Mouse (Mus musculus) limb, embryonic 15.5 days (tissue): ENCODE data around the gene Nek9. TPM values are rescaled to one million over a fixed set of nuclear protein-coding genes. Genes with fewer than 3 reads are reported as not detected.
"Not testable (repeated sequence)": the region's sequence is repeated elsewhere in the genome, so short reads cannot be mapped to it uniquely, and the experiment has no call there.

Experiments used
- ATAC-seq: fragments of 200-750 bp; cut with Nextera tagmentation; 2 replicates; pipeline ENCODE4 v1.8.0; 2017; ENCODE audit warnings: low read depth, moderate TSS enrichment; ENCODE audit not compliant: insufficient number of reproducible peaks, low FRiP score, low TSS enrichment
- H3K27ac ChIP-seq: fragments of 300-500 bp; sonication (generic); 2 replicates; pipeline ENCODE4 v1.5.1; 2015; ENCODE audit warnings: moderate library complexity, mild to moderate bottlenecking, inconsistent platforms
- H3K27me3 ChIP-seq: fragments of 300-500 bp; sonication (generic); 2 replicates; pipeline ENCODE4 v1.6.1; 2015; ENCODE audit warnings: inconsistent platforms
- H3K36me3 ChIP-seq: fragments of 300-500 bp; sonication (generic); 2 replicates; pipeline ENCODE4 v1.6.1; 2015; ENCODE audit warnings: inconsistent platforms
- H3K4me1 ChIP-seq: fragments of 300-500 bp; sonication (generic); 2 replicates; pipeline ENCODE4 v1.6.1; 2015; ENCODE audit warnings: inconsistent platforms
- H3K4me2 ChIP-seq: fragments of 300-500 bp; sonication (generic); 2 replicates; pipeline ENCODE4 v1.6.1; 2015; ENCODE audit warnings: mild to moderate bottlenecking, inconsistent platforms
- H3K4me3 ChIP-seq: fragments of 300-500 bp; sonication (generic); 2 replicates; pipeline ENCODE4 v1.5.1; 2015; ENCODE audit warnings: mild to moderate bottlenecking, inconsistent platforms
- H3K9ac ChIP-seq: fragments of 300-500 bp; sonication (generic); 2 replicates; pipeline ENCODE4 v1.6.1; 2015; ENCODE audit warnings: inconsistent platforms
- H3K9me3 ChIP-seq: fragments of 300-500 bp; sonication (generic); 2 replicates; pipeline ENCODE4 v1.6.1; 2016; ENCODE audit warnings: inconsistent platforms
- WGBS: fragments of 180-500 bp; shearing (Covaris S2); methylation state at CpG from one replicate; pipeline ENCODE4 v1.1.7; 2015; 5-methylcytosine and 5-hydroxymethylcytosine counted together
- polyA plus RNA-seq: library from polyadenylated mRNA; unstranded; fragments of >200 nt; fragmentation: Nextera tagmentation; extraction: Ambion mirVana; gene quantifications from 2 replicates; pipeline ENCODE4 v1.2.1, GENCODE M21; 2015

The Nek9 gene
- polyA plus RNA-seq, 1 experiment from 2014 or later: 23.1 TPM

- Histone ChIP-seq H3K27me3 (no peaks in the 10 kb centered on the region), H3K4me1 (peaks cover 30% of the 10 kb centered on the region), H3K9me3 (no peaks in the 10 kb centered on the region), H3K4me2 (no peak overlapping the region), H3K36me3 (no peaks in the 10 kb centered on the region), H3K9ac (no peak overlapping the region), H3K4me3 (no peak overlapping the region), H3K27ac (peak overlapping the region; percentile 84; the same call in 1 of the 2 replicates)
- WGBS: 50% methylated on average over 4 of the region's 5 CpGs
- no peak for ATAC-seq
Observed at GRCm38 (mm10) chr12:85286941-85287340, 52.2 kb downstream of the Nek9 start.

GRCm38 (mm10) chr12:85284996-85285395 is 54.2 kb downstream of the Nek9 start:
- WGBS: 86% methylated on average over 4 of the region's 4 CpGs
- no peak for ATAC-seq
- no peak overlapping the region for H3K4me2 ChIP-seq
- no peak overlapping the region for H3K9ac ChIP-seq
- H3K9me3 ChIP-seq: no peaks in the 10 kb centered on the region
- H3K36me3 ChIP-seq: no peaks in the 10 kb centered on the region
- H3K27me3 ChIP-seq: no peaks in the 10 kb centered on the region
- no peak overlapping the region for H3K4me3 ChIP-seq
- no peak overlapping the region for H3K27ac ChIP-seq
- H3K4me1 ChIP-seq: peaks cover 22% of the 10 kb centered on the region

GRCm38 (mm10) chr12:85284331-85284730 is 54.8 kb downstream of the Nek9 start:
- Histone ChIP-seq H3K4me3 (no peak overlapping the region), H3K27ac (no peak overlapping the region), H3K4me1 (peaks cover 22% of the 10 kb centered on the region), H3K9me3 (no peaks in the 10 kb centered on the region), H3K36me3 (no peaks in the 10 kb centered on the region), H3K4me2 (no peak overlapping the region), H3K27me3 (no peaks in the 10 kb centered on the region), H3K9ac (no peak overlapping the region)
- WGBS: 64% methylated on average over 8 of the region's 8 CpGs
- no peak for ATAC-seq

GRCm38 (mm10) chr12:85281756-85282155 is 57.4 kb downstream of the Nek9 start:
- not testable (repeated sequence) for H3K4me2 ChIP-seq, H3K9ac ChIP-seq, ATAC-seq, H3K27me3 ChIP-seq, H3K36me3 ChIP-seq, H3K4me3 ChIP-seq, H3K27ac ChIP-seq, H3K4me1 ChIP-seq, H3K9me3 ChIP-seq
- WGBS: 91% methylated on average over 1 of the region's 4 CpGs

DNA sequence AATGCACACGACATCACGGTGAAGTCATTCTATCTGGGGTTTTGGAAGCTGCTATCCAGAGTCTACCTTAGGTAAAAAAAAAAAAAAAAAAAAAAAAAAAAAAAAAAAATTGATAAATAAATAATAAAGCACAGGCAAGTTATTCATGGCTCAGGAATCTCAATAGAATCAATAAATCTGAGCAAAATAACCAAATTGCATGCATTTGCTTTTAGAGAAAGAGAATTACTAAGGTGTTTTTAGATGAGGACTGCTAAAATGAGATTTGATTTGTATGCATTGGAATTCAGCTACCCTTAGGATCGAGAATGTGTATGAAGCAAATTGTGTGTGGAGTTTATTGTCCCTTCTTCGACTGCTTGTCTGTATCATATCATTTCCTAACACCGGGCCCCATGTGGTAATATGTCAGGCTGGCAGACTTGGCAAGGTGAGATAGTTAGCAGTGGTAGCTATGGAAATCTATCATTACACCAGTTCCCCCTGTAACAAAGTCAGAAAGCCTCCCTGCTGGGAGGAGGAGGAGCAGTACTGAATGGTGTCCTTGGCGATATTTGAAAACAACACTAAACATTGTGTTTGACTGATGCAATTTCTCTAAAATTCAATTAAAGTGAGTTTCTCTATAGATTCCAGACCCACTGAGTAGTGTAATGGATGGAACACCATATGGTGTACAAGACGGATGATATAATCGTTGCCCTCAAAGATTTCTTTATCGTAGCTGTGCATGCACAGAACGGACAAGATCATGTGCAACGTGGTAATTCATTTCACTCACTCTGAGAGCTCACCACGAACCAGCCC is 58.1 kb downstream of the Nek9 start:
- 65% methylated on average over 12 of the region's 12 CpGs for WGBS
- ATAC-seq: no peak
- peak overlapping the region; percentile 63; the same call in 1 of the 2 replicates for H3K4me3 ChIP-seq
- peaks cover 7% of the 10 kb centered on the region for H3K4me1 ChIP-seq
- H3K27ac ChIP-seq: no peak overlapping the region
- H3K9ac ChIP-seq: no peak overlapping the region
- H3K9me3 ChIP-seq: no peaks in the 10 kb centered on the region
- no peaks in the 10 kb centered on the region for H3K27me3 ChIP-seq
- no peaks in the 10 kb centered on the region for H3K36me3 ChIP-seq
- H3K4me2 ChIP-seq: peak overlapping the region; percentile 83

DNA sequence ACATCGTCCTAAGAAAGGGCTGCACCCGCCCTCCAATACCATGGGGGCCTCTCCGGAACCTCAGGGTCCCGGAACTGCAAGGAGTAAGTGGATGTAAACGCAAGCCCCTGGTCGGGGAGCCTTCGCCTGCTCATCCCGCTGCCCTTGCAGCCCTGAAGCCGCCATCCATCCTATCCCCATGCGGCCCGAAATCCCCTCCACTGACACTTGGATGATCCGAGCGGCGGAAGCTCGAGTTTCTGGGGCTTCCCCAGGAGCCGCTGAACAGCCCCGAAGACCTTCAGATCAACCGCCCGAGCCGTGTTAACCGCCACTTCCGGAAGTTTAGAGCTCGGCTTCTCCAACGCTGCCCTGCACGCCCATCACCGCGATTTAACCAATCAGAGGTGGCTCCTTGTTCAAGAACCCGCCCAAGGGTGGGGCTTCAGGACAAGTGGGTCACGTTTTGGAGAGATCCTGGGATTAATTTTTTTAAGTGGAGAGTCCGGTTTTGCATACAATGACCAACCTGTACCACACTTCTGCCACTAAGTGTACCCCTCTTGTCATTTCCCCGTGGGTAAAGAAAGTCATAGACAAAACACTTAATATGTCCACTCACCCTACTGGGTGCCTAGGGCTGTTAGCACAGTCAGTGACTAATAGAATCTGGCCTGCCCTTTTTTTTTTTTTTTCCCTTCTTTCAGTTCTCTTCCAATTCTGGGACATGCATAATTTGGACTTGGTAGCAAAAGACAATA is 58.9 kb downstream of the Nek9 start:
- no peaks in the 10 kb centered on the region for H3K36me3 ChIP-seq
- H3K9me3 ChIP-seq: no peaks in the 10 kb centered on the region
- peak overlapping the region; percentile 63 for H3K4me3 ChIP-seq
- peak overlapping the region; percentile 71 for H3K27ac ChIP-seq
- peak overlapping the region; percentile 63 for H3K9ac ChIP-seq
- peak overlapping the region; percentile 83 for H3K4me2 ChIP-seq
- peaks cover 7% of the 10 kb centered on the region for H3K4me1 ChIP-seq
- under 1% methylated on average over 31 of the region's 31 CpGs for WGBS
- H3K27me3 ChIP-seq: no peaks in the 10 kb centered on the region
- ATAC-seq: peak; percentile 93

- Histone ChIP-seq H3K4me1 (peaks cover 7% of the 10 kb centered on the region), H3K27ac (peak overlapping the region; percentile 71), H3K36me3 (0 out of 2 replicates have a peak, but pooled peaks cover 5% of the 10 kb centered on the region), H3K9me3 (no peaks in the 10 kb centered on the region), H3K27me3 (no peaks in the 10 kb centered on the region), H3K9ac (peak overlapping the region; percentile 63), H3K4me2 (peak overlapping the region; percentile 83), H3K4me3 (peak overlapping the region; percentile 63)
- 6% methylated on average over 10 of the region's 10 CpGs for WGBS
- ATAC-seq: no peak
Observed at GRCm38 (mm10) chr12:85279396-85280080, 59.6 kb downstream of the Nek9 start.

DNA sequence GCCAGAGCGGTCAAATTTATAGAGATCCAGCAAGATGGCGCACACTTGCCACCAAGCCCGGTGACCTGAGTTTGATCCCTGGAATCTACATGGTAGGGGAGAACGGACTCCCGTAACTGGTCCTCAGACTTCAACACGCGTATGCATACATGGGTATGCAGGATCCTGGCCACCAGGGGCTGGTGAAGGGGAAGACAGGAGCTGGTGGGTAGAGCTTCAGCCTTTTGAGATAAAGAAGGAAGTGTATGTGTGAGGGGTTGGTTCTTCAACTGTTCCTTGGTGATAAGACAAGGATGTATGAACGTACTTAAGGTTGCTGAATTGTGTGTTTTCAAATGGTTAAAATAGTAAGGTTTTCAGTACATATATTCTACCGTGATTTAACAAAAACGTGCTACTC is 60.2 kb downstream of the Nek9 start:
- Histone ChIP-seq H3K9me3 (no peaks in the 10 kb centered on the region), H3K4me2 (no peak overlapping the region), H3K9ac (no peak overlapping the region), H3K36me3 (0 out of 2 replicates have a peak, but pooled peaks cover 5% of the 10 kb centered on the region), H3K27ac (no peak overlapping the region), H3K27me3 (no peaks in the 10 kb centered on the region), H3K4me3 (no peak overlapping the region), H3K4me1 (peaks cover 7% of the 10 kb centered on the region)
- ATAC-seq: no peak
- 95% methylated on average over 10 of the region's 10 CpGs for WGBS

DNA sequence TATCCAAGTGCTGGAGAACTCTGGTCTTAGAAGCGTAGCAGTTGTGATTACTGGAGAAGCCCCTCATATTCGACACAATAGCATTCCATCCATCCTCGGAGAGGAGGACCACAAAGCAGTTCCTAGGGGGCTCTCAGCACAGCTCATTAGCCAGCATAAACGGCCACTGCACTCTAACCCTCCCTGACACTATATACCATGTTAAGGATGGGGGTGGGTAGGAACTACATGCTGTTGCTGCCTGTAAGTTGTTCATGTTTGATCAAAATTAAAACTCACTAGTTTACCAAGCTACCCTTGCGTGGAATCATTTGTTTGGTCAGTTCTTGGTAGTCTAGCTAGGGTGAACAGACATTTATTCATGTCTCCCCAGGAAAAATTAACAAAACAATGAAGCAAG is 62.9 kb downstream of the Nek9 start:
- no peak for ATAC-seq
- H3K9ac ChIP-seq: no peak overlapping the region
- H3K4me1 ChIP-seq: peaks cover 7% of the 10 kb centered on the region
- no peak overlapping the region for H3K4me3 ChIP-seq
- H3K27me3 ChIP-seq: no peaks in the 10 kb centered on the region
- no peak overlapping the region for H3K27ac ChIP-seq
- WGBS: 71% methylated on average over 5 of the region's 5 CpGs
- 0 out of 2 replicates have a peak, but pooled peaks cover 5% of the 10 kb centered on the region for H3K36me3 ChIP-seq
- no peak overlapping the region for H3K4me2 ChIP-seq
- H3K9me3 ChIP-seq: no peaks in the 10 kb centered on the region

DNA sequence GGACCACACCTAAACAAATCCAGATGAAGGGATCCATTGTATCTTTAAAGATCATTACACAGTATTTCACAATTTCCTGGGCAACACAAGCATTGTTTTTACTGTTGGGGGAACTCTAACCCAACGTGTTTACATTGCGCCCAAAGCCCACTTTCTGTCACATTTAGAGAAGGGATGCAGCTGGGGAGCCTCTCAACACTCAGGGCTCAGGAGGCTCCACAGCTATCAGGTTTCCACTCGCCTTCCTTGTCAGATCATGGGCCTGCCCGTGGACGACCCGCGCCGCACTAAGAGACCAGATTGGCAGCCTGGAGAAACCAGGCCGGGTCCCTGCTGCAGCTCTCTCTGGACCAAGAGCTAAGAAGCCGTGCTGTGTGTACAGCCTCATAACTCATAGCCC is 65.7 kb downstream of the Nek9 start:
- Histone ChIP-seq H3K36me3 (0 out of 2 replicates have a peak, but pooled peaks cover 5% of the 10 kb centered on the region), H3K9ac (no peak overlapping the region), H3K4me2 (no peak overlapping the region), H3K27ac (no peak overlapping the region), H3K4me1 (peaks cover 16% of the 10 kb centered on the region; the same call in 1 of the 2 replicates), H3K27me3 (no peaks in the 10 kb centered on the region), H3K4me3 (no peak overlapping the region), H3K9me3 (no peaks in the 10 kb centered on the region)
- ATAC-seq: no peak
- 72% methylated on average over 10 of the region's 10 CpGs for WGBS

- H3K27ac ChIP-seq: no peak overlapping the region
Observed at GRCm38 (mm10) chr12:85271843-85272206, 67.3 kb downstream of the Nek9 start.

More at GRCm38 (mm10) chr12:85271843-85272206, 67.3 kb downstream of the Nek9 start:
- WGBS: 72% methylated on average over 4 of the region's 4 CpGs
- H3K9ac ChIP-seq: no peak overlapping the region
- peaks cover 16% of the 10 kb centered on the region; the same call in 1 of the 2 replicates for H3K4me1 ChIP-seq
- H3K4me2 ChIP-seq: no peak overlapping the region
- no peaks in the 10 kb centered on the region for H3K27me3 ChIP-seq
- H3K36me3 ChIP-seq: 0 out of 2 replicates have a peak, but pooled peaks cover 5% of the 10 kb centered on the region
- no peaks in the 10 kb centered on the region for H3K9me3 ChIP-seq
- no peak for ATAC-seq
- H3K4me3 ChIP-seq: no peak overlapping the region
